Mouse (Mus musculus): ENCODE data around the gene Bcr. TPM values are rescaled to one million over a fixed set of nuclear protein-coding genes. Genes with fewer than 3 reads are reported as not detected.

The Bcr gene
- polyA plus RNA-seq, 1 experiment, result 15.1 TPM

- TF ChIP-seq CTCF (IDR thresholded peaks at IDR 0.05; ENCODE audit: borderline replicate concordance, insufficient read depth, low read length) (no peak), POLR2A (IDR thresholded peaks at IDR 0.05; ENCODE audit: low read depth, low read length) (no peak)
- H3K4me1 ChIP-seq (ENCODE audit: control insufficient read depth, insufficient read depth, low read length), result peaks cover 11% of the 10 kb centered on the region
- no peak overlapping the region for H3K27ac ChIP-seq (ENCODE audit: insufficient read depth, low read length)
- no peak overlapping the region for H3K4me3 ChIP-seq (ENCODE audit: insufficient read depth, low read length)
These were observed 59.0 kb downstream of the Bcr start for GRCm38 (mm10) chr10:75119396-75119795.

- H3K4me1 ChIP-seq (ENCODE audit: control insufficient read depth, insufficient read depth, low read length), result peaks cover 9% of the 10 kb centered on the region
- H3K4me3 ChIP-seq (ENCODE audit: insufficient read depth, low read length), result no peak overlapping the region
- TF ChIP-seq POLR2A (IDR thresholded peaks at IDR 0.05; ENCODE audit: low read depth, low read length) (no peak), CTCF (IDR thresholded peaks at IDR 0.05; ENCODE audit: borderline replicate concordance, insufficient read depth, low read length) (no peak)
- H3K27ac ChIP-seq (ENCODE audit: insufficient read depth, low read length), result no peak overlapping the region
These were observed 59.8 kb downstream of the Bcr start for GRCm38 (mm10) chr10:75120176-75120575.

GRCm38 (mm10) chr10:75121028-75121427 lies 60.6 kb downstream of the Bcr start:
- no peak overlapping the region for H3K27ac ChIP-seq (ENCODE audit: insufficient read depth, low read length)
- TF ChIP-seq POLR2A (IDR thresholded peaks at IDR 0.05; ENCODE audit: low read depth, low read length), result no peak
- no peak for TF ChIP-seq CTCF (IDR thresholded peaks at IDR 0.05; ENCODE audit: borderline replicate concordance, insufficient read depth, low read length)

GRCm38 (mm10) chr10:75125577-75125976 lies 65.2 kb downstream of the Bcr start:
- peaks cover 6% of the 10 kb centered on the region; the same call in 1 of the 2 replicates for H3K4me1 ChIP-seq (ENCODE audit: control insufficient read depth, insufficient read depth, low read length)
- no peak overlapping the region for H3K4me3 ChIP-seq (ENCODE audit: insufficient read depth, low read length)
- TF ChIP-seq CTCF (IDR thresholded peaks at IDR 0.05; ENCODE audit: borderline replicate concordance, insufficient read depth, low read length) (no peak), POLR2A (IDR thresholded peaks at IDR 0.05; ENCODE audit: low read depth, low read length) (no peak)
- H3K27ac ChIP-seq (ENCODE audit: insufficient read depth, low read length), result no peak overlapping the region

More at GRCm38 (mm10) chr10:75121028-75121427, 60.6 kb downstream of the Bcr start:
- H3K4me3 ChIP-seq (ENCODE audit: insufficient read depth, low read length), result no peak overlapping the region
- peaks cover 5% of the 10 kb centered on the region; the same call in 1 of the 2 replicates for H3K4me1 ChIP-seq (ENCODE audit: control insufficient read depth, insufficient read depth, low read length)

- TF ChIP-seq POLR2A (IDR thresholded peaks at IDR 0.05; ENCODE audit: low read depth, low read length) (no peak), CTCF (IDR thresholded peaks at IDR 0.05; ENCODE audit: borderline replicate concordance, insufficient read depth, low read length) (no peak)
- 0 out of 2 replicates have a peak, but pooled peaks cover 3% of the 10 kb centered on the region for H3K4me1 ChIP-seq (ENCODE audit: control insufficient read depth, insufficient read depth, low read length)
- no peak overlapping the region for H3K4me3 ChIP-seq (ENCODE audit: insufficient read depth, low read length)
- H3K27ac ChIP-seq (ENCODE audit: insufficient read depth, low read length), result no peak overlapping the region
These were observed 68.9 kb downstream of the Bcr start for GRCm38 (mm10) chr10:75129283-75129710.

- no peak for TF ChIP-seq POLR2A (IDR thresholded peaks at IDR 0.05; ENCODE audit: low read depth, low read length)
- no peak for TF ChIP-seq CTCF (IDR thresholded peaks at IDR 0.05; ENCODE audit: borderline replicate concordance, insufficient read depth, low read length)
- H3K4me3 ChIP-seq (ENCODE audit: insufficient read depth, low read length), result no peak overlapping the region
- H3K4me1 ChIP-seq (ENCODE audit: control insufficient read depth, insufficient read depth, low read length), result 0 out of 2 replicates have a peak, but pooled peaks cover 3% of the 10 kb centered on the region
- H3K27ac ChIP-seq (ENCODE audit: insufficient read depth, low read length), result no peak overlapping the region
These were observed 70.1 kb downstream of the Bcr start for GRCm38 (mm10) chr10:75130372-75131046.

GRCm38 (mm10) chr10:75131625-75132024 lies 71.2 kb downstream of the Bcr start:
- TF ChIP-seq CTCF (IDR thresholded peaks at IDR 0.05; ENCODE audit: borderline replicate concordance, insufficient read depth, low read length), result no peak
- TF ChIP-seq POLR2A (IDR thresholded peaks at IDR 0.05; ENCODE audit: low read depth, low read length), result no peak
- no peak overlapping the region for H3K4me3 ChIP-seq (ENCODE audit: insufficient read depth, low read length)
- 0 out of 2 replicates have a peak, but pooled peaks cover 3% of the 10 kb centered on the region for H3K4me1 ChIP-seq (ENCODE audit: control insufficient read depth, insufficient read depth, low read length)
- no peak overlapping the region for H3K27ac ChIP-seq (ENCODE audit: insufficient read depth, low read length)

- TF ChIP-seq POLR2A (IDR thresholded peaks at IDR 0.05; ENCODE audit: low read depth, low read length), result no peak
- no peak for TF ChIP-seq CTCF (IDR thresholded peaks at IDR 0.05; ENCODE audit: borderline replicate concordance, insufficient read depth, low read length)
- no peak overlapping the region for H3K27ac ChIP-seq (ENCODE audit: insufficient read depth, low read length)
- H3K4me3 ChIP-seq (ENCODE audit: insufficient read depth, low read length), result no peak overlapping the region
- H3K4me1 ChIP-seq (ENCODE audit: control insufficient read depth, insufficient read depth, low read length), result no peaks in the 10 kb centered on the region
These were observed 74.6 kb downstream of the Bcr start for GRCm38 (mm10) chr10:75134861-75135517.

GRCm38 (mm10) chr10:75135518-75136162 lies 75.2 kb downstream of the Bcr start:
- no peak for TF ChIP-seq POLR2A (IDR thresholded peaks at IDR 0.05; ENCODE audit: low read depth, low read length)
- no peak for TF ChIP-seq CTCF (IDR thresholded peaks at IDR 0.05; ENCODE audit: borderline replicate concordance, insufficient read depth, low read length)
- Histone ChIP-seq H3K4me3 (ENCODE audit: insufficient read depth, low read length) (no peak overlapping the region), H3K27ac (ENCODE audit: insufficient read depth, low read length) (no peak overlapping the region), H3K4me1 (ENCODE audit: control insufficient read depth, insufficient read depth, low read length) (no peaks in the 10 kb centered on the region)
